Mouse (Mus musculus): ENCODE results near the gene P3h2. TPM values are rescaled to one million over a fixed set of nuclear protein-coding genes. Genes with fewer than 3 reads are reported as not detected.

The P3h2 gene
- total RNA-seq, 2 experiments from 2014 or later: 3.2 to 5.2 TPM

- DNase-seq: no peak
- intact Hi-C loops (cut with DNase I): no loop called here
Measured at GRCm38 (mm10) chr16:26077246-26078099, 28.1 kb downstream of the P3h2 start.

GRCm38 (mm10) chr16:26075063-26075462 lies 30.5 kb downstream of the P3h2 start:
- intact Hi-C loops (cut with DNase I): no loop called here
- DNase-seq: no peak

- DNase-seq: no peak
- intact Hi-C loops (cut with DNase I): no loop called here
Measured at GRCm38 (mm10) chr16:26070376-26070775, 35.2 kb downstream of the P3h2 start.

GRCm38 (mm10) chr16:26065060-26065459 lies 40.5 kb downstream of the P3h2 start:
- intact Hi-C loops (cut with DNase I): no loop called here

GRCm38 (mm10) chr16:26060239-26061085 lies 45.1 kb downstream of the P3h2 start:
- intact Hi-C loops (cut with DNase I): no loop called here
- no peak for DNase-seq

More at GRCm38 (mm10) chr16:26065060-26065459, 40.5 kb downstream of the P3h2 start:
- DNase-seq: peak in 1 of 2 experiments; percentile 30

- intact Hi-C loops (cut with DNase I): loop anchor here (10.0 kb wide), 1 partner anchor 51 kb away; the partner anchor contains the start of gene P3h2
- no peak for DNase-seq
Measured at GRCm38 (mm10) chr16:26053631-26054030, 52.0 kb downstream of the P3h2 start.

- intact Hi-C loops (cut with DNase I): loop anchor here (10.0 kb wide), 1 partner anchor 55 kb away; the partner anchor contains the start of gene P3h2
- DNase-seq: no peak
Measured at GRCm38 (mm10) chr16:26049393-26050087, 56.0 kb downstream of the P3h2 start.

- no peak for DNase-seq
- intact Hi-C loops (cut with DNase I): no loop called here
Measured at GRCm38 (mm10) chr16:26047870-26048269, 57.7 kb downstream of the P3h2 start.

GRCm38 (mm10) chr16:26047396-26047795 lies 58.2 kb downstream of the P3h2 start:
- intact Hi-C loops (cut with DNase I): no loop called here
- no peak for DNase-seq

- DNase-seq: no peak
- intact Hi-C loops (cut with DNase I): no loop called here
Measured at GRCm38 (mm10) chr16:26041929-26042303, 63.7 kb downstream of the P3h2 start.

- no peak for DNase-seq
- intact Hi-C loops (cut with DNase I): no loop called here
Measured at GRCm38 (mm10) chr16:26041021-26041928, 64.3 kb downstream of the P3h2 start.

GRCm38 (mm10) chr16:26039320-26039719 lies 66.3 kb downstream of the P3h2 start:
- intact Hi-C loops (cut with DNase I): no loop called here
- no peak for DNase-seq

GRCm38 (mm10) chr16:26035525-26035924 lies 70.1 kb downstream of the P3h2 start:
- no peak for DNase-seq
- intact Hi-C loops (cut with DNase I): no loop called here

- DNase-seq: no peak
- intact Hi-C loops (cut with DNase I): no loop called here
Measured at GRCm38 (mm10) chr16:26035079-26035478, 70.5 kb downstream of the P3h2 start.

- DNase-seq: no peak
- intact Hi-C loops (cut with DNase I): no loop called here
Measured at GRCm38 (mm10) chr16:26029424-26030012, 76.1 kb downstream of the P3h2 start.

- intact Hi-C loops (cut with DNase I): no loop called here
- no peak for DNase-seq
Measured at GRCm38 (mm10) chr16:26026416-26026815, 79.2 kb downstream of the P3h2 start.

GRCm38 (mm10) chr16:26024543-26024942 lies 81.0 kb downstream of the P3h2 start:
- intact Hi-C loops (cut with DNase I): no loop called here
- DNase-seq: no peak

- intact Hi-C loops (cut with DNase I): no loop called here
- DNase-seq: no peak
Measured at GRCm38 (mm10) chr16:26023352-26023751, 82.2 kb downstream of the P3h2 start.

- DNase-seq: no peak
- intact Hi-C loops (cut with DNase I): no loop called here
Measured at GRCm38 (mm10) chr16:26021759-26022158, 83.8 kb downstream of the P3h2 start.

Measured in gastrocnemius, postnatal 36 days (tissue).